Mouse (Mus musculus) ovary, postnatal 14 days (tissue): ENCODE results near the gene Batf.
"Not testable (repeated sequence)": the region's sequence is repeated elsewhere in the genome, so short reads cannot be mapped to it uniquely, and the experiment has no call there.

ENCODE experiments used
- DNase-seq: peaks from one replicate; pipeline ENCODE4 v3.0.0; 2022; ENCODE audit warnings: low spot score

The Batf gene

GRCm38 (mm10) chr12:85684411-85685275 is 1.8 kb upstream of the Batf start:
- DNase-seq: no peak

GRCm38 (mm10) chr12:85687217-85687533 is 706 bp downstream of the Batf start:
- no peak for DNase-seq

GRCm38 (mm10) chr12:85687846-85688245 is 1.4 kb downstream of the Batf start:
- no peak for DNase-seq

GRCm38 (mm10) chr12:85695787-85696186 is 9.3 kb downstream of the Batf start:
- DNase-seq: no peak

- no peak for DNase-seq
These were observed 10.0 kb downstream of the Batf start for GRCm38 (mm10) chr12:85696436-85696835.

- not testable (repeated sequence) for DNase-seq
These were observed 11.7 kb downstream of the Batf start for GRCm38 (mm10) chr12:85698179-85698578.

- DNase-seq: no peak
These were observed 13.8 kb downstream of the Batf start for GRCm38 (mm10) chr12:85700191-85700841.

- no peak for DNase-seq
These were observed 14.4 kb downstream of the Batf start for GRCm38 (mm10) chr12:85700842-85701223.

GRCm38 (mm10) chr12:85702166-85703055 is 15.9 kb downstream of the Batf start:
- DNase-seq: no peak

GRCm38 (mm10) chr12:85703507-85703906 is 17.0 kb downstream of the Batf start:
- no peak for DNase-seq

GRCm38 (mm10) chr12:85704566-85704965 is 18.1 kb downstream of the Batf start:
- DNase-seq: no peak

GRCm38 (mm10) chr12:85705002-85705830 is 18.7 kb downstream of the Batf start:
- peak; percentile 73 for DNase-seq

- DNase-seq: no peak
These were observed 19.5 kb downstream of the Batf start for GRCm38 (mm10) chr12:85705831-85706530.

- DNase-seq: no peak
These were observed 20.4 kb downstream of the Batf start for GRCm38 (mm10) chr12:85706906-85707305.

- DNase-seq: no peak
These were observed 20.9 kb downstream of the Batf start for GRCm38 (mm10) chr12:85707391-85707790.

- no peak for DNase-seq
These were observed 22.1 kb downstream of the Batf start for GRCm38 (mm10) chr12:85708556-85708955.

- DNase-seq: no peak
These were observed 24.2 kb downstream of the Batf start for GRCm38 (mm10) chr12:85710695-85711094.

- no peak for DNase-seq
These were observed 26.1 kb downstream of the Batf start for GRCm38 (mm10) chr12:85712587-85712986.

- DNase-seq: no peak
These were observed 27.7 kb downstream of the Batf start for GRCm38 (mm10) chr12:85714126-85714525.

GRCm38 (mm10) chr12:85725306-85725705 is 38.8 kb downstream of the Batf start:
- no peak for DNase-seq
